Mouse (Mus musculus) c-Kit-negative CD71-positive TER-119-positive erythroid progenitor cells, embryonic 14.5 days (primary cell): ENCODE results near the gene St7.

Experiments
- DNase-seq: peaks from one replicate; pipeline ENCODE4 v3.0.0-alpha.2; 2013; ENCODE audit warnings: low read depth, low spot score

Gene St7

DNA sequence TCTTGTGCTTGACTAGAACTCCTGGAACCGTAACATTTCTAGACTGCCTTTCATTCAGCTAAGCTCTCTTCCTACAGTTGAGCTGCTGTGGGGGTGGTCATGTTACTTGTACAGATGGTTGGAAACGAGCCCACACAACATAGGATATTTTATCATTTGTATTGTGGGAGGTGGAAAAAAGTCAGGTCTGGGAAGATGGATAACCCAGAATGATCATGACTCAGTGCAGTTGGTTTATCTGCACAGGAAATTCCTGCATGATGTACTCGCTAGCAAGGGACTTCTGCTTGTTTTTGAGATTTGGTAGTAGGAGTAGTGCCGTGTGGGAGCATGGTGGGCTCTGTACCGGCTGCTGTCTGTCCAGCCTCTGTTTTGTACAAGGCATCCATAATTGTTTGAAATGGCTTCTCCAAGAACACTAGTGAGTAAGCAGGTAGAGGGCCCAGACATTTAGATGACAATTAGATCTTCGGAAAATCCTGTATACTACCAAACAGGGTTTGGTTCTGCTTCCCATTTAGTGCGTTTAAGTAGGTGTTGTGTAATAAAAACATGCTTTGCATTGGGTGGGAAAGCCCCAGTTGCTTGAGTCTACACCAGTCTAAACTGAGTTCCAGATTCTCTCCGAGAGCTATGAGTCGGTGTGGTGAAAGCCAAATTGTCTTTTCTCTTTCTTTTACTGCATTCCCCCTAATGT, 71.4 kb downstream of the St7 start:
- DNase-seq: peak; percentile 40

- DNase-seq: no peak
These were observed 71.9 kb downstream of the St7 start for GRCm38 (mm10) chr6:17764660-17764998.

GRCm38 (mm10) chr6:17769972-17770644, 77.4 kb downstream of the St7 start:
- no peak for DNase-seq

- no peak for DNase-seq
These were observed 78.1 kb downstream of the St7 start for GRCm38 (mm10) chr6:17770645-17771345.

- DNase-seq: no peak
These were observed 78.7 kb downstream of the St7 start for GRCm38 (mm10) chr6:17771456-17771855.

GRCm38 (mm10) chr6:17772514-17772913, 79.8 kb downstream of the St7 start:
- DNase-seq: no peak

DNA sequence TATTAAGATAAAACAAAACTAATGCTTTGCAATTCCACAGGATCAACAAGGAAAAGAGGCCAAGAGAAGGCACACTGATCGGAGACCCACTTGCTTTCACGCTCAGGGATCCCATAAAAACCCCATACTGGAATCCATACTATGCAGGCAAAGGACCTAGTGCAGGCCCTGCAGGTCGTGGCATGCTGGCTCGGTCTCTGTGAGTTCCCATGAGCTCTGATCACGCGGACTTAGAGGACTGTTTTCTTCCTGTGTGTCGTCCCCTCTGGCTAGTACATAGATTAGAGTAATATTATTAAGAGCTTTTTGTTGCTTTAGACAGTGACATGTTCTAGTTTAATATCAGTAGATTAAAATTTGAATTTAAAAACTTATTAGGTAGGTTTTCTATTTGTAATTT, 83.3 kb downstream of the St7 start:
- DNase-seq: no peak

DNA sequence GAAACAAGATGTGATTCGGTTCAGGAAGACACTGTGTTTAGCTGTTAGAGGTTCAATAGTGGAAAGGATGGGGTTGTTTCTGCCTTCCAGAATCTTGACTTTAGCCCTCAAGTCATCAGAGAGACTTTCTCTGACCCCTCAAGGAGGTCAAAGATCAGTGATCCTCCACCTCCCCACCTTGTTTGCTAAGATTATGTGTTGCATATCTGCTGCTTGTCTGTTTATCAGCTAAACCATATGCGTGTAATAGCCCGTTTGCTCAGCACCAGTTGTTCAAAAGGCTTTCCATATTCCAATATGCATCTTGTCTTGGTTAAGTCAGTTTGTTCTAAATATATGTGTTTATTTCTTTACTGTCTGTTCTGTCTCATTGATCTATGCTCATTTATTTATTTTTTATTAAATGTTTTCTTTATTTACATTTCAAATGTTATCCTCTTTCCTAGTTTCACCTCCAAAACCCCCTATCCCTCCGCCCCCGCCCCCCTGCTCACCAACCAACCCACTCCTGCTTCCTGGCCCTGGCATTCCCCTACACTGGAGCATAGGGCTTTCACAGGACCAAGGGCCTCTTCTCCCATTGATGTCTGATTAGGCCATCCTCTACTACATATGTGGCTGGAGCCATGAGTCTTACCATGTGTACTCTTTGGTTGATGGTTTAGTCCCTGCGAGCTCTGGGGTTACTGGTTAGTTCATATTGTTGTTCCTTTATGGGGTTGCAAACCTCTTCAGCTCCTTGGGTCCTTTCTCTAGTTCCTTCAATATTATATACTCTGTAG, 84.5 kb downstream of the St7 start:
- DNase-seq: no peak

GRCm38 (mm10) chr6:17778648-17779202, 86.0 kb downstream of the St7 start:
- no peak for DNase-seq

DNA sequence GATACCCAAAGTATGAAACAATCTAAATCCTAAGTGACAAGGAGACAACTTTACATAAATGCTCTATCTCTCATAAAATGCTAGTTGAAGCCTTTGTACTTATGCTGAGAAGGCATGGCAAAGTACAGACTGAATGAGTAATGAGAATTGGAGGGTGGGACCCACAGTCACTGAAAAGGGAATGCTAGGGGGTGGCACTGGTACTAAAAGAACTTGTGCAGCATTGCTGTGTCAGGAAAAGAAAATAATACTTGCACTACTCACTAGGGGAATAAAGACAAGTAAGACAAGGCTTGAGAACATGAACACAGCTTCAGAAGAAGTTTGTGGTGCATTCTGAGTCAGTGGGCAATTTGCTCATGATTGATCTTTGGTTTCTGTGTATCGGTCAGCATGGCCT, 90.8 kb downstream of the St7 start:
- DNase-seq: no peak

DNA sequence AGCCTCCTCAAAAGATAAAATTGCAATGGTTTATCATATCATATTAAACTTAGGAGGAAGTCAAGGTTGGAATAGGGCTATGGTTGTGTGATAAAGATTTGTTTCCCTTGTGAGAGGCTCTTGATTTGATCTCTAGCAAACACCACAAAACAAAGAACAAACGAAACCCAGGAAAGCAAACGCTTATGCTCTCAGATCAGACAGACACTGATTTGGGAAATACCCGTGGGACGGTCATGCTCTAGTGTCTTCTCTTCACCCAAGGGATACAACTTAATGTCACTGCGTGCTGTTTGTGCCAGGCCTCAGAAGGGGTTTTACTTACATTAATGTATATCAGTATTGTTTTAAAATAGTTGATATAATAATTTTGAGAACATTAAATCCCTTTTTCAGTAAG, 91.8 kb downstream of the St7 start:
- DNase-seq: no peak

GRCm38 (mm10) chr6:17785248-17785647, 92.5 kb downstream of the St7 start:
- no peak for DNase-seq

DNA sequence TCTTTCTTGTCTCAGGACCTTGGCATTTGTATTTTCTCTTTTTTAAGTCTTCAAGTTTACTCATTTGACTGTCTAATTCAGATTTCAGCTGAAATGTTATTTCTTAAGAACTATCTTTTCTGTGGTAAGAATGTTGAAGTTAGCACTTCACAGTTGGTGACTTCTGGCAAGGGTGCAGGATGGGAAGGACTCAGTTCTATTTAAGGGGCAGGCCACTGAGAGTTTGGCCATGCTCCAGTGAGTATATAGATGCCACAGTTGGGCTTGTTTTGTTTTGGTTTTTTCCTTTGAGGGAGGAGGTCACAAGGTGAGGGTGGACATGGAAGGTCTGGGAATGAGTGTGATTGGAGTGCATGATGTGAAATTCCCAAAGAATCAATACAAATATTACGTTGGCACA, 95.1 kb downstream of the St7 start:
- DNase-seq: no peak

- no peak for DNase-seq
These were observed 97.5 kb downstream of the St7 start for GRCm38 (mm10) chr6:17790251-17790650.

- DNase-seq: no peak
These were observed 100.7 kb downstream of the St7 start for GRCm38 (mm10) chr6:17793471-17793870.

GRCm38 (mm10) chr6:17797271-17797713, 104.6 kb downstream of the St7 start:
- DNase-seq: no peak

GRCm38 (mm10) chr6:17800694-17801093, 108.0 kb downstream of the St7 start:
- no peak for DNase-seq

DNA sequence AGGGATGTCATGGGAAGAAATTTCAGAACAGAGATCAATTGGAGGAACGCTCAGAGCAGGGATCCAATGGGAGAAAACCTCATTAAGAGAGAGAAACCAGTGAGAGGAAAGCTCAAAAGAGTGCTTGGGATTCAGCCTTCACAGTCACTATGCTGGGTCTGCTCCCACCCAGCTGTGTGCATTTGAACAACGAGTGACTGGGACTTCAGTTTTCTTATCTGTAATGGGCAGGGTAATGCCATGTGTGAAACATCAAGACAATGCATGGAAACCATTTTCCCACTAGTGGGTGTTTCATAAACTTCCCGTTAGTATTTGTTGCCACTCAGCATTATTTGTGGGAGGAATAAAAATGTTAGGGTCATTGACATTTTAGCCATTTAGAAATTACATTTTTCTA, 111.7 kb downstream of the St7 start:
- no peak for DNase-seq

DNA sequence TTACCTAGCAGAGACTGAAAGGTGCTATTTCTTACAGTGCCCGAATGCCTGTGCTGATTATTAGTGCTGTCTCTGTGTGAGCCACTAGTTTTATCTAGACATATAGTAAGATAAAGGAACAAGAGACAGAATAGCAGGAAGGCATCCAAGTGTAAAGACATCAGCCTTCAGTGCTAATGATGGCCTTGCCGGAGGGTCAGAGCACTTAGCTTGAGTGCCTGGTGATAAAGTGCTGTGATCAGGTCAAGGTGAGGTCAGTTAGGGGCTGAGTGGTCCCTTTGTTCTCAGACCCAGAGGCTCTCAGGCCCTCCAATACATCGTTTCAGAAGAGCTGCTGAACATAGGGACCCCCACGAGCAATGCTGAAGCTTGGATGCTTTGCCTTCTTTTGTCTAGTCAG, 113.8 kb downstream of the St7 start:
- DNase-seq: no peak

DNA sequence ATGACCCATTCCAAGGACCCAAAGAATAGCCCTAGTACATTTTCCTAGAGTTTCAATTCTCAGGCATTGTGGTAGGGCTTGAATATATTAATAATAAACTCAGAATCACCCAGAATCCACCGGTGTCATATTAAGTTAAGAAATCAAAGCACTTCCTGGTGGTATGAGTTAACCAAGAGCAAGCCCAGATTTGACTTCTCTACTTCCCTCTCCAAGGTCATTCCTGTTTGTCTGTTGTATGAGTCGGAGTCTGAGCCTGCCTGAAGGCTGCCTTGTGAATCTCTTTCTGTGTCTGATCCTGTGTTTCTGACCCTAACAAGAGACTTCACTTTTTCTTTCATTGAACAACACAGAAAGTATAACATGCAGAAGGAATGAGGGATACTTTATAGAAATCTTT, 118.3 kb downstream of the St7 start:
- no peak for DNase-seq

- DNase-seq: no peak
These were observed 118.8 kb downstream of the St7 start for GRCm38 (mm10) chr6:17811531-17811930.
